Mouse (Mus musculus) macrophage (primary cell): Measurements from ENCODE around the gene Brd1. TPM values are rescaled to one million over a fixed set of nuclear protein-coding genes. Genes with fewer than 3 reads are reported as not detected.

ENCODE experiments used
- polyA plus RNA-seq: library from polyadenylated mRNA; stranded (reverse); fragments of 250-400 nt; gene quantifications from 3 replicates; pipeline ENCODE4 v1.2.4, GENCODE M21; 2018; ENCODE audit warnings: inconsistent platforms

Brd1 gene
- polyA plus RNA-seq, 1 experiment from 2014 or later, result 24.4 TPM

Other genes with a start within 250 kb of the Brd1 start
- not detected in 3 replicates for gene Zdhhc25, start 133.9 kb downstream of the Brd1 start, polyA plus RNA-seq
- gene Zbed4, start 17.4 kb upstream of the Brd1 start, polyA plus RNA-seq, result 10.9 to 13.5 TPM (median 12.4 TPM) in 3 replicates
- 12.8 to 16.9 TPM (median 14.4 TPM) in 3 replicates for gene Alg12, start 85.1 kb upstream of the Brd1 start, polyA plus RNA-seq
- gene Creld2, start 85.4 kb upstream of the Brd1 start, polyA plus RNA-seq, result 23.5 to 44.3 TPM (median 25.4 TPM) in 3 replicates
- 2.9 to 8.0 TPM (median 7.6 TPM) in 3 replicates for gene Pim3, start 128.0 kb upstream of the Brd1 start, polyA plus RNA-seq
- not detected in 3 replicates for gene Ttll8, start 220.2 kb upstream of the Brd1 start, polyA plus RNA-seq
- not detected in 3 replicates for gene Mlc1, start 244.8 kb upstream of the Brd1 start, polyA plus RNA-seq
- not detected in 3 replicates for gene Mov10l1, start 248.7 kb upstream of the Brd1 start, polyA plus RNA-seq